Mouse (Mus musculus) ovary, postnatal 14 days (tissue): ENCODE data around the gene Heatr5b.
"Not testable (repeated sequence)": the region's sequence is repeated elsewhere in the genome, so short reads cannot be mapped to it uniquely, and the experiment has no call there.

Experiments used
- DNase-seq: peaks from one replicate; pipeline ENCODE4 v3.0.0; 2022; ENCODE audit warnings: low spot score

Heatr5b gene

GRCm38 (mm10) chr17:78834856-78835835 is at the start of gene Heatr5b, which contains the start of gene Gpatch11:
Heatr5b (minus strand) TSS chr17:78835364.
Gpatch11 (plus strand) TSS chr17:78835567.
- peak; percentile 98 for DNase-seq

- DNase-seq, result no peak
Measured at GRCm38 (mm10) chr17:78883291-78883690, 48.1 kb upstream of the Heatr5b start.

DNA sequence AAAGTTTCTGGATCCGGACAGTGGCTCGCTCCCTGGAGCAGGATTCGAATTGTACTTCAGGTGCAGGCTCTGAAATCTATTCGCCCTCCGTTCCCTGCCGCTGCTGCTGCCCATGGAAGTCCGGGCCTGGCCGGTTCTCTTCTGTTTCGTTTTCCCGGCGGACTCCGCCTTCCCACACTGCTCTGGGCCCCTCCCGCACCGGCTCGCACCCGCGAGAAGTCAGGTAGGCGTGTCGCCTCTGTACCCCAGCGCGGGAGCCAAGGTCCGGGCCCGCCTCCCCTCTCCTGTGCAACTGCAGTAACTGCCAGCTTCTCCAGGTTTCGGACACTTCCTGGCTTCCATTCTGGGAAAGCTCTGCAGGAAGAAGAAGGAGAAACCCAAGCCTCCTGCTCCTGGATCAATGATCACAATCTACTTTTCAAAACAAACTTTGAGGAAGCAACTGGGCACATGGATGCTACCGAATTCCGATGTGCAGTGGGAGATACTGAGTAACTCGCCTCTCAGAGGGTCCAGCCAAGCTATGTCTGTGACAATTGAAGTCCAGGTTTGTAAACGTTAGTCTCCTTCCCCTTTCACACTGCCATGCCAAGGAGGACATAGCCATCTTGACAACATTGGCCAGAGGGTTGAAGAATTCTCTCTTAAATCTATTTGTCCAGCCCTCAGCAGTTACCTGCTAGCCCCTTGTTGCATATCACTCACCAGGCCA is 47.4 kb upstream of the Heatr5b start, which contains the start of gene Eif2ak2:
TSS of gene Eif2ak2 (minus strand) at position 173 of the 712 bp plus-strand sequence.
- peak; percentile 79 for DNase-seq

- DNase-seq, result no peak
Measured at GRCm38 (mm10) chr17:78881878-78882304, 46.7 kb upstream of the Heatr5b start.

DNA sequence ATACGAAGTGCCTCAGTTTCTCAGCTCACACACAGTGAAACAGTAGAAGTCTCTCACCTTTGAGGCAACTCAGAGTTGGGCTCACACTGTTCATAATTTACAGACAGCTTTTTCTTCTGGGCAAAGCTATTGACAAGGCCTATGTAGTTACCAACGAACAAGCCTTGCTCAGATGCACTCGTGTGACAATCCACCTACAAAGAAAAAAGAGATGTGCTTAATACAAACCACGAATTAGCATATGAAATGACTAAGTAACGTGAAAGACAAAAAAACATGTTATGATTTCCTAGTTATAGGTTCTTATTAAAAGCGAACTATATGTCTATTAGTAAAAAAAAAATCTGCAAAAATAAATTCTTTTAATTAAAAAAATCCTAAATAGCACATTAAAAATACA is 38.7 kb upstream of the Heatr5b start:
- no peak for DNase-seq

DNA sequence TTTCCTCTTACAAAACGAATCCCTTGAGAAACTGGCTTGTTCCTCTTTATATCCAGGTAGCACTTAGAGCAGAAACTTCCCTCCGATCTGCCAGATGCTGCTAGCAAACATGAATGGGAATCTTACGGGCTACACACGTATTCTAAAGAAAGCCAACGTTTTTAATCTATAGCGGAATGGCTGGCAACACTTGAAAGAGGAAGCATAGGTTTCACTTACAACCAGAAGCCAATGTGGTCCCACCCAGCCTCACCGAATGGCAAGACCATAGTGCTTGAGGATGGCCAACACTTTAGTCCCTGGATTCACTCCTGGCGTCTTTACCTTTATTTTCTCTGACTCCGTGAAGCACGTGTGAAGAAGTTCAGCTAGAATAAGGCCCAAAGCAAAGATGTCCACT is 21.1 kb upstream of the Heatr5b start:
- DNase-seq, result no peak

GRCm38 (mm10) chr17:78842271-78842928 is 7.2 kb upstream of the Heatr5b start:
- DNase-seq, result no peak

- DNase-seq, result no peak
Measured at GRCm38 (mm10) chr17:78836056-78836455, 892 bp upstream of the Heatr5b start.

DNA sequence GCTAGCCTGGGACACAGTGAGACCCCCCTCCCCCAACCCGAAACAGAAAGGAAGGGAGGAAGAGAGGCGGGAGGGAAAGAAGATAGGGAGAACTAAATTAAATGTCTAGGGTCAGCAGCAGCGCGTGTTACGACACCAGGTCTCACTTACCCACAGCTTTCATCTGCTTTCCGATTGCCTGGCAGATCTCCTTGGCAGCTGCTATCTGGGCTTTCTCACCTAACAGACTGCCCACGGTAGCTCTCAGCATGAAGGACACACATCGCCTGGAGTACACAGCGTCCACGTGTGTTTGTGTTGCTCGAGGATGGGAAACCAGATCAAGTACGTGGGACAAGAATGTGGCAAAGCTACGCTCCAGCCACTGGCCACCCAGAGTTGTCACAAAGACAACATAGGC is 10.8 kb downstream of the Heatr5b start:
- no peak for DNase-seq

DNA sequence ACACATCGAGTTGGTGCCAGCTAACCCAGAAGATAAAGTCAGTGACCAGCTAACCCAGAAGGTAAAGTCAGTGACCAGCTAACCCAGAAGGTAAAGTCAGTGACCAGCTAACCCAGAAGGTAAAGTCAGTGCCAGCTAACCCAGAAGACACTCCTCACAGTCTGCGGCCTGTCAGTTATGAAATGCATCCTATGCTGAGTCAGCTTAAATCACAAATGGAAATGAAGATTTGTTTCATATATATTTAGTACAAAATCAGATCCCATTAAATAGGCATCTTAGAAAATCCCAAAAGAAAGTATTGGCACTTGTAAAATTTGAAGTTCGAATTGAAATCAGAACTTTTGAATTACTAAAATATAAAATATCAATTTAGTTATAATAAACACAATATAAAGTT is 25.6 kb downstream of the Heatr5b start:
- DNase-seq, result no peak

- no peak for DNase-seq
Measured at GRCm38 (mm10) chr17:78809019-78809418, 26.1 kb downstream of the Heatr5b start.

DNA sequence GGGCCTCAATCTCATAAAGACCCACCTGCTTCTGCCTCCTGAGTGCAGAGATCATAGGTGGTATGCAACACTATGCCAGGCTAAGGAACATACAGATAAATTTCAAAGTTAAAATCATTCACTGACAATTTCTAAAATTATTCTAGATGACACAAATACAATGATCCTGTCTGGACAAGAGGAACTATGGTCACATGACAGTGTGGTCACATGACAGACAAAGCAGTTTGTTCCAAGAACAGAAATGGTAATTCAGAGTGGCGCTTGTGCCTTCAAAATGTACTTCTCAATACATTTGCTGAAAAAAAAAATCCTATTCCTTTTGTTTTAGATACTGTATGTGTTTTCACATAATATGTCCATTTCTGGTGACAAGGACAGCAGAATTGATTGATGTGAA is 37.9 kb downstream of the Heatr5b start:
- no peak for DNase-seq

- no peak for DNase-seq
Measured at GRCm38 (mm10) chr17:78794390-78794789, 40.8 kb downstream of the Heatr5b start.

DNA sequence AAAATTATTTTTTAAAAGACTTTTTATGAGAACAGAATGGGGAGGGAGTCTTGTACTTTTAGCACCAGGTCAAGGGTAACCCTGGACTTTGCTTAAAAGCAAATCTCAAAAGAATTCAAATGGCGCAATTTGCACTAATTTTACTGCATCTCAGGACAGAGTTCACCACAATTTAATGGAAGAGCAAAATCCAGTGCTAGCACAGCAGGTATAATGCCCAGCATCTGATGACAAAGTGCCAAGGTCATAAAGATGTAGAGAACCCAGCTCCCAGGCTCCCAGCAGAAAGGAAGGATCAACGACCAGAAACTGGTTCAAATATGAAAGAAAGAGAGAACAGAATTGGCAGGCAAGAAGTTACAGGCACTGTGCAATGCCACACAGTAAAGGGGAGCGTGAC is 43.0 kb downstream of the Heatr5b start:
- DNase-seq, result no peak

GRCm38 (mm10) chr17:78791690-78792070 is 43.5 kb downstream of the Heatr5b start:
- DNase-seq, result no peak

DNA sequence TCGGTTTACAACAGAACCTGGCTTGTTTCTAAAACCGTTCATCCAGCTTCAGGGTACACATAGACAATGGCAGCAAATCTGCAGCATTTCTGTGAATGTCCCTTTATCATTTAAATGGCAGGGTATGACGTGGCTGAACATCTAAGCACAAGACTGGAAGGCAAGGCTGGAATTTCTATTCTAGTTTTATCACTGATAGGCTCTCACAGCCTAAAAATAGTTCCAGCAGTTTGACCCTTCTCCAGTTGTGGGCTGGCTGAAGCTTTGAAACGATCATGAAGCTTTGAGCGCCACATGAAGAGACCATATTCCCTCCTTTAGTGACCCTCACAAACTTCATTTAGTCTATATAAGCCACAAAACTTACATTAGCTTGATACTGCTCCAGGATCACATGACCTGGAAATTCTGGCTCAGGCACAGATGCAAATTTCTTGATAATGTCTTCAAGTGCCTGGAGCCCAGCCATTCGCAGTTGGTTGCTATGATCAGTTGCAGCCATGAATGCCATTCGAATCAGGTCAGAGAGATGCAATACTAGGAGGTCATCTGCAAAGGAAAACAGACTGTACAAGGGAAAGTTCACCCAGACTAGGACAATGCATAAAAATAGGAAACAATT is 44.0 kb downstream of the Heatr5b start:
- no peak for DNase-seq

GRCm38 (mm10) chr17:78788273-78788672 is 46.9 kb downstream of the Heatr5b start:
- DNase-seq, result not testable (repeated sequence)

DNA sequence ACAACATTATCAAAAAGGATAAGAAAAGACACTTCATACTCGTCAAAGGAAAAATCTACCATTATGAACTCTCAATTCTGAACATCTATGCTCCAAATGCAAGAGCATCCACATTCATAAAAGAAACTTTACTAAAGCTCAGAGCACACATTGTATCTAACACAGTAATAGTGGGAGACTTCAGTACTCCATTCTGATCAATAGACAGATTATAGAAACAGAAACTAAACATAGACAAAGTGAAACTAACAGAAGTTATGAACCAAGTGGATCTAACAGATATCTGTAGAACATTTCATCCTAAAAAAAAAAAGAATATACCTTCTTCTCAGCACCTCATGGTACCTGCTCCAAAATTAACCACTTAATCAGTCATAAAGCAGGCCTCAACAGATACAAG is 56.4 kb downstream of the Heatr5b start:
- no peak for DNase-seq

DNA sequence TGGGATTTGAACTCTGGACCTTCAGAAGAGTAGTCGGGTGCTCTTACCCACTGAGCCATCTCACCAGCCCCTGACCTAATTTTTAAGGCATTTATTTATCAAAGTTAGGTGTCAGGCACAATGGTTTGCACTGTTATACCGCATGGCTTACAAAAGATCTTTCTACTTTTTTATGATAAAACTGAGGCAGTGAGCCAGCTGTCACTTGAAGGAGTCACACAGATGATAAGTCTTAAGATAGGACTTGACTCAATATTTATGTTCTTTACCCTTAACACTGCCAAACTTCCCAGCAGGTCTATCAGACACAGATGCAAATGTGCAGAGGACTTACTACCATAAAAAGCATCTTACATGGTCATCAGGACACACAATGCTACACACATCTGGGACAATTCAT is 62.8 kb downstream of the Heatr5b start:
- DNase-seq, result no peak

DNA sequence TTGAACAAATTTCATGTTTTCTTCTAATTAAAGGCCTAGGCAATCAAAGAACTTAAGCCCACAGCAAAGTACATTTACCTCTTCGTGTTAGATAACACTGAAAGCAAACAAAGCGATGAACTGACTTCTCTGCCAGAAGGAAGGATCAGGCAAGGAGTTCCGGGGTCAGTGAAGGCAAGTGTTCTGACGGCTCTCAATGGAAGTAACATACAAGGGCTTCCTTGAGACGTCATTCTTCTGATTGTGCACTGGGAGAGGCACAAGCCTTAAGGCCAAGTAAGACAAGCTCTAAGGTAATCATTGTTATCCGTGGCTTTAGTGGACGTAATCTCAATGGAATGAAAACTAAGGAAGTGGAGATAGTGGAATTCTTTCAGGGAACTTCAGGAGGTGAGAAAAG is 64.2 kb downstream of the Heatr5b start:
- no peak for DNase-seq

DNA sequence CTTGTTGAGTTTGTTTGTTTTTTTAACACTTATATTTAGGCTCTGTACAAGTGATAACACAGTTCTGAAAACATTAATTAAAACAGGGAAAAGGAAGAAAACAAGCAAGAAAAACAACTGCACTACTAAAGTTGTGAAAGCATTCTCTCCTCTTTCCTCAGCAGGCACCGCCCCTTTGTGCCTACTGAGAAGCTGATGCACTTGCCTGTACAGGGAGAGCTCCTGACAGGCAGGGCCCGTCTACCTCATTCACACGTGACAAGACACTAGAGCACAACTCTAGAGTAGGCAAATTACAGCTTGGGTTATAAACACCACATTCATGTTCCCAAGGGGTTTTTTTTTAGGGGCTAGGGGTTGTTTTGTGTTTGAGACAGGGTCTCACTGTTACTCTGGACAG is 65.8 kb downstream of the Heatr5b start:
- DNase-seq, result no peak

DNA sequence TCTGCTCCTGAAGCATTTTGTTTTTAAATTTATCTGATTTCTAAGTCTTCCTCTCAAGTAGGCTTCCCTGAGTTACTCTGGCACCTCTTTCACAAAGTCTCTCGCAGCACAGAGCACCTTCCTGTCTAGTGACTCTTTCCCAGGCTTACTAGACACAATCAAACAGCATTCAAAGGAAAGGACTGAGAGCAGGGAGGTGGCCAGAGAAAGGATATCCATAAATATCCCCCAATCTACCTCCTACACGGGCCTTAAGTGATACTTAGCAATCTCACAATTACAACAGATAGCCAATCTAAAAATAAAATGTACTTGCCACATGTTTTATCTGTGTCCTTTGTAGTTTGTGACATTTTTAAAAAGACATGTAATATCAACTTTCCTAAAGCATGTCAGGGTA is 66.2 kb downstream of the Heatr5b start:
- no peak for DNase-seq
